Mouse (Mus musculus): Measurements from ENCODE around the gene Ankmy1. TPM values are rescaled to one million over a fixed set of nuclear protein-coding genes. Genes with fewer than 3 reads are reported as not detected.

The Ankmy1 gene
- polyA plus RNA-seq (2014; fragmentation: Nextera tagmentation; extraction: Ambion mirVana), result 1.6 and 2.6 TPM in 2 replicates

DNA sequence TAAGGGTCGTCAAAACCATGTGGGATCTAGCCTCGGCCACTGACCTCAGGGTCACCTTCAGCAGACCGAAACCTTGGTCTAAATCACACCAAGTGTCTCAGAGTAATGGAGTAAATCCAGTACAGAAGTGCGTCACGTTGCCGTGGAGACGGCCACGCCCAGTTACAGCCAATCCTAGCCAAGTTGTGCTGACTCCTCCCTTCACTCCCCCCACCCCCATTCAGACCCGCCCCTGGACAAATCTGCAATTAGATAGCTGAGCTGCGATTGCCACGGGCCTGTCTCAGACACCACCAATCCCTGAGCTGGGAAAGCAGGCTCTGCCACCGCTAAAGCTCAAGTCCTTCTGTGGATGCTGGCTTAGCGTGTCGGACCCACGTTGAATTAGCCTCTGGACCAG, at the start of gene Ankmy1:
Gene Ankmy1, minus strand, starts transcription at position 121 of the 400 bp plus-strand sequence.
- no peak for ATAC-seq (ENCODE audit: low FRiP score, low TSS enrichment)

DNA sequence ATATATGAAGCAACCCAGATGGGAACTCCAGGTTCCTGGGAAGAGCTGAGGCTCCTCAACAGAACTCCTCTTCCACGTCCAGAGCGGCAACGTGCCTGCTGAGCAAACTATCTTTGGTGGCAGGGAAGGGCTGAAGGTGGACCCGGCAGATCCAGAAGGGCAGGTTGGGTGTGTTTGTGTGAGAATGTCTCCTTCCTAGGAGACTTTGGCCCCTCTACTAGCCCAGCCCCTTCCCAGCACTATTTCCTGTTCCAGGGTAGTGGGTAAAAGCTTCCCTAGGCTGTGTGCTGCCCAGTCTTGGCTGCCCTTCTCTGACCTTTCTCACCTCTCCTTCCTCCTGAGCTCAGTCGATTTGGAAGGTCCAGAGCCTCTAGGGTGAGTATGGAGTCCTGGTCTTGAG, 47.9 kb upstream of the Ankmy1 start, which contains the start of gene Gpr35:
Gene Gpr35, plus strand, starts transcription at position 259 of the 400 bp plus-strand sequence.
- 84% methylated on average over 5 of the region's 5 CpGs for WGBS
- DNase-seq (no peak), ATAC-seq (ENCODE audit: low FRiP score, low TSS enrichment) (no peak)
- Histone ChIP-seq H3K4me1 (ENCODE audit: control insufficient read depth, insufficient read depth, low read length) (no peaks in the 10 kb centered on the region), H3K9me3 (ENCODE audit: control insufficient read depth, low read length) (no peaks in the 10 kb centered on the region), H3K4me2 (ENCODE audit: low read length) (no peak within 1 kb of the TSS), H3K27me3 (ENCODE audit: control insufficient read depth, insufficient read depth, low read length) (no peaks in the 10 kb centered on the region), H3K9ac (replicated peaks; ENCODE audit: low read length) (no peak within 1 kb of the TSS), H3K4me3 (replicated peaks; ENCODE audit: low read depth, low read length) (no peak within 1 kb of the TSS), H3K27ac (replicated peaks; ENCODE audit: low read depth, low read length) (no peak within 1 kb of the TSS), H3K36me3 (ENCODE audit: control insufficient read depth, insufficient read depth, low read length) (peaks cover 43% of the 10 kb centered on the region)

More for the DNA sequence above, at the start of gene Ankmy1:
- Histone ChIP-seq H3K27me3 (ENCODE audit: control insufficient read depth, insufficient read depth, low read length) (no peaks in the 10 kb centered on the region), H3K4me2 (ENCODE audit: low read length) (peak within 1 kb of the TSS; percentile 40), H3K9ac (replicated peaks; ENCODE audit: low read length) (no peak within 1 kb of the TSS), H3K27ac (replicated peaks; ENCODE audit: low read depth, low read length) (no peak within 1 kb of the TSS), H3K9me3 (ENCODE audit: control insufficient read depth, low read length) (no peaks in the 10 kb centered on the region), H3K36me3 (ENCODE audit: control insufficient read depth, insufficient read depth, low read length) (no peaks in the 10 kb centered on the region), H3K4me3 (replicated peaks; ENCODE audit: low read depth, low read length) (no peak within 1 kb of the TSS), H3K4me1 (ENCODE audit: control insufficient read depth, insufficient read depth, low read length) (peaks cover 11% of the 10 kb centered on the region; the same call in 1 of the 2 replicates)
- DNase-seq, result peak; percentile 76
- 1% methylated on average over 15 of the region's 15 CpGs for WGBS

DNA sequence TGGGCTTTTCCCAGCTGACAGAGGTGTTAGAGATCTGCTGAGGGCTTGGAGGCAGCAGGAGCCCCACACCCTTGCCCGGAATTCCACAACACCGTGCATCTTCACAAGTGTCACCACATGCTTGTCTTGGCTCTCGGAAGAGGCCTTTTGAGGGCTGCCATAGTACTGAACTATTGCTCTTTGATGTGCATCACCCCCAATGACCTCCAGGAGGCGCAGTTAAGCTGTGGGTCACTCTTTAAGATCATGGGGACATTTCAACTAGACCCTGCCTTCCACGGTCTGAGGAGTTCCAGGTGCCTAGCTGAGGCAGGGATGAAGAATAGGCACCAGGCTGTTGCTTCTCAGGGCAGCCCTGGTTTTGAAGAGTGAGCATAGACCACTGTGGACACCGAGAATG, 46.7 kb upstream of the Ankmy1 start:
- H3K9ac ChIP-seq (replicated peaks; ENCODE audit: low read length), result no peak overlapping the region
- peaks cover 55% of the 10 kb centered on the region for H3K36me3 ChIP-seq (ENCODE audit: control insufficient read depth, insufficient read depth, low read length)
- H3K9me3 ChIP-seq (ENCODE audit: control insufficient read depth, low read length), result no peaks in the 10 kb centered on the region
- 62% methylated on average over 6 of the region's 6 CpGs for WGBS
- H3K4me2 ChIP-seq (ENCODE audit: low read length), result no peak overlapping the region
- no peaks in the 10 kb centered on the region for H3K27me3 ChIP-seq (ENCODE audit: control insufficient read depth, insufficient read depth, low read length)
- ATAC-seq (ENCODE audit: low FRiP score, low TSS enrichment) (no peak), DNase-seq (no peak)
- no peaks in the 10 kb centered on the region for H3K4me1 ChIP-seq (ENCODE audit: control insufficient read depth, insufficient read depth, low read length)
- no peak overlapping the region for H3K4me3 ChIP-seq (replicated peaks; ENCODE audit: low read depth, low read length)
- no peak overlapping the region for H3K27ac ChIP-seq (replicated peaks; ENCODE audit: low read depth, low read length)

- H3K9ac ChIP-seq (replicated peaks; ENCODE audit: low read length), result no peak overlapping the region
- peaks cover 70% of the 10 kb centered on the region for H3K36me3 ChIP-seq (ENCODE audit: control insufficient read depth, insufficient read depth, low read length)
- no peaks in the 10 kb centered on the region for H3K4me1 ChIP-seq (ENCODE audit: control insufficient read depth, insufficient read depth, low read length)
- no peaks in the 10 kb centered on the region for H3K27me3 ChIP-seq (ENCODE audit: control insufficient read depth, insufficient read depth, low read length)
- no peak overlapping the region for H3K27ac ChIP-seq (replicated peaks; ENCODE audit: low read depth, low read length)
- H3K9me3 ChIP-seq (ENCODE audit: control insufficient read depth, low read length), result no peaks in the 10 kb centered on the region
- no peak for DNase-seq
- no peak overlapping the region for H3K4me2 ChIP-seq (ENCODE audit: low read length)
- 96% methylated on average over 3 of the region's 3 CpGs for WGBS
- no peak overlapping the region for H3K4me3 ChIP-seq (replicated peaks; ENCODE audit: low read depth, low read length)
- ATAC-seq (ENCODE audit: low FRiP score, low TSS enrichment), result no peak
Observed at GRCm38 (mm10) chr1:92947966-92948365, 45.3 kb upstream of the Ankmy1 start.

- H3K9ac ChIP-seq (replicated peaks; ENCODE audit: low read length), result no peak overlapping the region
- H3K9me3 ChIP-seq (ENCODE audit: control insufficient read depth, low read length), result no peaks in the 10 kb centered on the region
- H3K36me3 ChIP-seq (ENCODE audit: control insufficient read depth, insufficient read depth, low read length), result peaks cover 97% of the 10 kb centered on the region
- H3K4me2 ChIP-seq (ENCODE audit: low read length), result no peak overlapping the region
- H3K4me3 ChIP-seq (replicated peaks; ENCODE audit: low read depth, low read length), result no peak overlapping the region
- no peaks in the 10 kb centered on the region for H3K4me1 ChIP-seq (ENCODE audit: control insufficient read depth, insufficient read depth, low read length)
- no peaks in the 10 kb centered on the region for H3K27me3 ChIP-seq (ENCODE audit: control insufficient read depth, insufficient read depth, low read length)
- H3K27ac ChIP-seq (replicated peaks; ENCODE audit: low read depth, low read length), result no peak overlapping the region
- DNase-seq (no peak), ATAC-seq (ENCODE audit: low FRiP score, low TSS enrichment) (no peak)
- 95% methylated on average over 19 of the region's 19 CpGs for WGBS
Observed at GRCm38 (mm10) chr1:92943219-92943989, 40.7 kb upstream of the Ankmy1 start.

DNA sequence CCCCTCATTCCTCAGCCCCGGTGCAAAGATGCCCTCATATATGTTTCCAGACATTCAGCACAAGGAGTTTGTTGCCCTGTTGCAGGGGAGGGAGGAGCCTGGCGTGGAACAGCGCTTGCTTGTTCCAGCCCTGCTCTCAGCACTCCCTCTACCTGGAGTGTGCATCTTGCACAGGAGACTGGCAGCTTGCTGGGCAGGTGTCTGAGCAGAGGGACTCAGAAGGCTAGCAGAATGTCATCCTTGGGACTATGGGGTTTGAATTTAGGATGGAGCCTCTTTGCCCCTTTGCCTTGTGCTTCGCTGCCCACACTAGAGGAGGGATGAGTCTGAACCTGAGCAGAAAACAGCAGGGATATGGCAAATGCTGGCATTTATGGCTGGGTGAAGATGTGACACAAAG, 37.0 kb upstream of the Ankmy1 start:
- ATAC-seq (ENCODE audit: low FRiP score, low TSS enrichment) (no peak), DNase-seq (no peak)
- 97% methylated on average over 4 of the region's 4 CpGs for WGBS
- no peaks in the 10 kb centered on the region for H3K9me3 ChIP-seq (ENCODE audit: control insufficient read depth, low read length)
- H3K4me1 ChIP-seq (ENCODE audit: control insufficient read depth, insufficient read depth, low read length), result peaks cover 20% of the 10 kb centered on the region
- no peaks in the 10 kb centered on the region for H3K27me3 ChIP-seq (ENCODE audit: control insufficient read depth, insufficient read depth, low read length)
- H3K27ac ChIP-seq (replicated peaks; ENCODE audit: low read depth, low read length), result no peak overlapping the region
- no peak overlapping the region for H3K9ac ChIP-seq (replicated peaks; ENCODE audit: low read length)
- H3K36me3 ChIP-seq (ENCODE audit: control insufficient read depth, insufficient read depth, low read length), result peaks cover 69% of the 10 kb centered on the region
- no peak overlapping the region for H3K4me2 ChIP-seq (ENCODE audit: low read length)
- H3K4me3 ChIP-seq (replicated peaks; ENCODE audit: low read depth, low read length), result no peak overlapping the region

GRCm38 (mm10) chr1:92937797-92938196, 35.1 kb upstream of the Ankmy1 start:
- 94% methylated on average over 3 of the region's 3 CpGs for WGBS
- Histone ChIP-seq H3K4me3 (replicated peaks; ENCODE audit: low read depth, low read length) (no peak overlapping the region), H3K36me3 (ENCODE audit: control insufficient read depth, insufficient read depth, low read length) (peaks cover 50% of the 10 kb centered on the region), H3K9ac (replicated peaks; ENCODE audit: low read length) (no peak overlapping the region), H3K4me2 (ENCODE audit: low read length) (no peak overlapping the region), H3K4me1 (ENCODE audit: control insufficient read depth, insufficient read depth, low read length) (peaks cover 24% of the 10 kb centered on the region), H3K27me3 (ENCODE audit: control insufficient read depth, insufficient read depth, low read length) (no peaks in the 10 kb centered on the region), H3K27ac (replicated peaks; ENCODE audit: low read depth, low read length) (no peak overlapping the region), H3K9me3 (ENCODE audit: control insufficient read depth, low read length) (no peaks in the 10 kb centered on the region)
- DNase-seq (no peak), ATAC-seq (ENCODE audit: low FRiP score, low TSS enrichment) (no peak)

GRCm38 (mm10) chr1:92936467-92936866, 33.8 kb upstream of the Ankmy1 start:
- H3K27me3 ChIP-seq (ENCODE audit: control insufficient read depth, insufficient read depth, low read length), result no peaks in the 10 kb centered on the region
- peak overlapping the region; percentile 81; the same call in 1 of the 2 replicates for H3K4me3 ChIP-seq (replicated peaks; ENCODE audit: low read depth, low read length)
- peaks cover 36% of the 10 kb centered on the region for H3K36me3 ChIP-seq (ENCODE audit: control insufficient read depth, insufficient read depth, low read length)
- peak overlapping the region; percentile 95 for H3K4me2 ChIP-seq (ENCODE audit: low read length)
- no peak overlapping the region for H3K27ac ChIP-seq (replicated peaks; ENCODE audit: low read depth, low read length)
- H3K4me1 ChIP-seq (ENCODE audit: control insufficient read depth, insufficient read depth, low read length), result peaks cover 24% of the 10 kb centered on the region
- WGBS, result 70% methylated on average over 3 of the region's 3 CpGs
- ATAC-seq (ENCODE audit: low FRiP score, low TSS enrichment), result no peak
- peak overlapping the region; percentile 76; the same call in 1 of the 2 replicates for H3K9ac ChIP-seq (replicated peaks; ENCODE audit: low read length)
- DNase-seq, result no peak
- H3K9me3 ChIP-seq (ENCODE audit: control insufficient read depth, low read length), result no peaks in the 10 kb centered on the region; the same call in 1 of the 2 replicates

DNA sequence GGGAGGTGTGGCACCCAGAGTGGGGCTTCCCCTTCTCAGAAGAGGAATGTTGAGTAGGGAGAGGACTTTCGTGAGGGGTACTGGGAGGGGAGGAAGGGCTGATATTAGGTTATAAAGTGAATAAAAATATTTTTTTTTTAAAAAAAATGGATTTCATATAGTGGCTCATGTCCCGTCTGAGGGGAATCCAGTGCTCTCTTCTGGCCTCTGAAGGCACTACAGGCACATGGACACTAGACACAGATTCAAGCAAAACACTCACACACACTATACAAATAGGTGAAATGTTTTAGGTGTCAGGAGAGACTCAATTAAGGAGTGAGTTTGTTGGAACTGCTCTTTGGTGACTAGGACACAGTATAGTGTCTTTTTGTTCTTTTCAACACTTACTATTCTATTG, 33.3 kb upstream of the Ankmy1 start:
- Histone ChIP-seq H3K36me3 (ENCODE audit: control insufficient read depth, insufficient read depth, low read length) (peaks cover 34% of the 10 kb centered on the region), H3K9ac (replicated peaks; ENCODE audit: low read length) (peak overlapping the region; percentile 76; the same call in 1 of the 2 replicates), H3K4me2 (ENCODE audit: low read length) (peak overlapping the region; percentile 95), H3K9me3 (ENCODE audit: control insufficient read depth, low read length) (no peaks in the 10 kb centered on the region; the same call in 1 of the 2 replicates), H3K4me3 (replicated peaks; ENCODE audit: low read depth, low read length) (peak overlapping the region; percentile 81), H3K4me1 (ENCODE audit: control insufficient read depth, insufficient read depth, low read length) (peaks cover 24% of the 10 kb centered on the region), H3K27me3 (ENCODE audit: control insufficient read depth, insufficient read depth, low read length) (no peaks in the 10 kb centered on the region), H3K27ac (replicated peaks; ENCODE audit: low read depth, low read length) (no peak overlapping the region)
- DNase-seq, result peak; percentile 14
- ATAC-seq (ENCODE audit: low FRiP score, low TSS enrichment), result no peak
- WGBS, result 53% methylated on average over 2 of the region's 2 CpGs
